Mouse (Mus musculus) liver, embryonic 14.5 days (tissue): Measurements from ENCODE around the gene E2f2. TPM values are rescaled to one million over a fixed set of nuclear protein-coding genes. Genes with fewer than 3 reads are reported as not detected.

Experiments
- ATAC-seq: fragments of 200-750 bp; cut with Nextera tagmentation; 2 replicates; pipeline ENCODE4 v1.8.0; 2017; ENCODE audit warnings: moderate number of reproducible peaks, mild to moderate bottlenecking, moderate library complexity; ENCODE audit not compliant: insufficient read depth
- DNase-seq, 3 experiments: peaks; one replicate each; pipeline ENCODE4 v3.0.0-alpha.2; 2012 to 2013; ENCODE audit warnings: low read depth in 3 of 3, low spot score in 3 of 3
- H3K27ac ChIP-seq: fragments of 300-500 bp; sonication (generic); 2 replicates; pipeline ENCODE4 v1.5.1; 2014; ENCODE audit warnings: moderate library complexity, mild to moderate bottlenecking, control low read depth, inconsistent platforms
- H3K27me3 ChIP-seq: fragments of 300-500 bp; sonication (generic); 2 replicates; pipeline ENCODE4 v1.6.1; 2014; ENCODE audit warnings: mild to moderate bottlenecking, low read length, moderate library complexity; ENCODE audit not compliant: control insufficient read depth, insufficient read depth
- H3K36me3 ChIP-seq: fragments of 300-500 bp; sonication (generic); replicated peaks from 2 replicates; pipeline ENCODE4 v1.6.1; 2014; ENCODE audit warnings: low read depth; ENCODE audit not compliant: control insufficient read depth, insufficient read depth
- H3K4me1 ChIP-seq, 2 experiments: fragments of 200-500 bp in 1 of 2; fragments of 300-500 bp in 1 of 2; sonication (generic) in 1 of 2; replicated peaks; 2 replicates each; pipeline ENCODE4 v1.6.1; 2012 to 2014; ENCODE audit warnings: antibody characterized with exemption in 1 of 2, inconsistent platforms in 1 of 2, low read length in 1 of 2; ENCODE audit not compliant: control insufficient read depth in 2 of 2, insufficient read depth in 2 of 2
- H3K4me2 ChIP-seq: fragments of 300-500 bp; sonication (generic); 2 replicates; pipeline ENCODE4 v1.6.1; 2014; ENCODE audit warnings: low read depth, mild to moderate bottlenecking, control low read depth, moderate library complexity
- H3K4me3 ChIP-seq, 2 experiments: fragments of 200-500 bp in 1 of 2; fragments of 300-500 bp in 1 of 2; sonication (generic) in 1 of 2; 2 replicates each; pipeline ENCODE4 v1.5.1; 2012 to 2014; ENCODE audit warnings: low read depth in 2 of 2, low read length in 2 of 2, mild to moderate bottlenecking in 2 of 2, control low read depth in 1 of 2, inconsistent platforms in 1 of 2, moderate library complexity in 1 of 2; ENCODE audit not compliant: insufficient read depth in 1 of 2
- H3K9ac ChIP-seq: fragments of 300-500 bp; sonication (generic); replicated peaks from 2 replicates; pipeline ENCODE4 v1.6.1; 2014; ENCODE audit warnings: mild to moderate bottlenecking, control low read depth, moderate library complexity
- H3K9me3 ChIP-seq: fragments of 300-500 bp; sonication (generic); 2 replicates; pipeline ENCODE4 v1.6.1; 2016; ENCODE audit warnings: low read length, mixed read lengths; ENCODE audit not compliant: control insufficient read depth
- CTCF ChIP-seq: IDR thresholded peaks from 2 replicates; pipeline ENCODE4 v1.5.1; 2016; ENCODE audit warnings: antibody characterized with exemption, low read depth, control low read depth
- EP300 ChIP-seq: IDR thresholded peaks from 2 replicates; pipeline ENCODE4 v1.6.1; 2016; ENCODE audit warnings: antibody characterized with exemption, low read depth
- WGBS: fragments of 180-500 bp; shearing (Covaris S2); extraction: QIAGEN DNeasy Blood & Tissue Kit; methylation state at CpG from one replicate; pipeline ENCODE4 v1.1.7; 2014; ENCODE audit not compliant: insufficient replicate concordance; 5-methylcytosine and 5-hydroxymethylcytosine counted together
- polyA plus RNA-seq, 2 experiments: library from polyadenylated mRNA; depleted of rRNA in 1 of 2; stranded (reverse) in 1 of 2; unstranded in 1 of 2; fragments of >200 nt; fragmentation: Nextera tagmentation in 1 of 2; extraction: Ambion mirVana in 1 of 2; gene quantifications; 2 replicates each; pipeline versions ENCODE4 v1.2.1 to v1.2.3; 2012 to 2014

Gene E2f2
- polyA plus RNA-seq, 2 experiments: 40.5 to 50.3 TPM

DNA sequence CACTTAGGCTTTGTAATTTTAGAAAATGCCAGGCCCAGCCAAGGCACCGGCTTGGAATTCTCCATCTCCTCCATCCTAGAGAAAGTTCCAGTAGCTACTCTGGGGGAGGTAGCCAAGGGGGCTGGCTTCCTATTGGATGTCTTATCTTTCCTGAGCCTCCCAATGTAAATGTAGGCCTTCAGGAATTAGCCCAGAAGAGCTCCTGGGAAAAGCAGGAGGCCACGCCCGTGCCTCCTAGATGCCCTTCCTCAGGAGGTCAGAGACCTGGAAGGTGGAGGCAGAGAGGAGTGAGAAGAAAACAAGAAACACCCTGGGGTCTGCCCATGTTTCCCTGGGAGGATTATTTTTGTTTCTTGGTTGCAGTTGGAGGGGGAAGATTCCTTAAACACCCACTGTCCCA is 21.4 kb downstream of the E2f2 start:
- DNase-seq: no peak

DNA sequence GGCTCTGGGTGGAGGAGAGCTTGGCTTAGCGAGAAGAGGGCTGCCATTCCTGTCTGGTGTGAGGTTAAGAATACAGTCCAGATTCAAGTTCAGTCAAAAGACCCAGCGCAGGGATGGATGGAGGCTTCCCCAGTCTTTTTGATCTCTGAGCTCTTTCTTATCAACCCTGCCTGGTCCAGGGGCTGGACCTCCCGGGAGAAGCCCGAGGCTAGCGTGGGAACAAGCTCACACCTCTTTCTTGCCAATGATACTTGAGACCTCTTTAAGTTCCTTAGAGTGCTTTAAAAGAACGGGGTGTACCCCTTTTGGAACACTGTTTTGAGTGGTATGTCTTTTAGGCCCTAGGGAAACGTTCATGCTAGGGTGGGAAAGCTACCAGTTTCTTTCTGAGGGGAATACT is 22.8 kb downstream of the E2f2 start:
- no peak overlapping the region for H3K4me2 ChIP-seq
- DNase-seq: no peak
- H3K27ac ChIP-seq: no peak overlapping the region; the same call in 1 of the 2 replicates
- H3K4me1 ChIP-seq: peaks cover 18% of the 10 kb centered on the region in 2 experiments
- H3K27me3 ChIP-seq: no peaks in the 10 kb centered on the region
- H3K4me3 ChIP-seq: no peak overlapping the region
- WGBS: 66% methylated on average over 7 of the region's 7 CpGs
- TF ChIP-seq EP300 (no peak), CTCF (no peak)
- H3K36me3 ChIP-seq: peaks cover 62% of the 10 kb centered on the region
- no peak overlapping the region for H3K9ac ChIP-seq
- ATAC-seq: no peak
- no peaks in the 10 kb centered on the region for H3K9me3 ChIP-seq

More for the DNA sequence above, 21.4 kb downstream of the E2f2 start:
- Histone ChIP-seq H3K4me1 (peaks cover 27% of the 10 kb centered on the region in 2 experiments), H3K9ac (no peak overlapping the region), H3K27ac (no peak overlapping the region; the same call in 1 of the 2 replicates), H3K36me3 (peaks cover 74% of the 10 kb centered on the region), H3K4me3 (no peak overlapping the region), H3K27me3 (no peaks in the 10 kb centered on the region), H3K4me2 (no peak overlapping the region), H3K9me3 (no peaks in the 10 kb centered on the region)
- TF ChIP-seq EP300 (no peak), CTCF (no peak)
- ATAC-seq: no peak
- WGBS: 81% methylated on average over 3 of the region's 3 CpGs

DNA sequence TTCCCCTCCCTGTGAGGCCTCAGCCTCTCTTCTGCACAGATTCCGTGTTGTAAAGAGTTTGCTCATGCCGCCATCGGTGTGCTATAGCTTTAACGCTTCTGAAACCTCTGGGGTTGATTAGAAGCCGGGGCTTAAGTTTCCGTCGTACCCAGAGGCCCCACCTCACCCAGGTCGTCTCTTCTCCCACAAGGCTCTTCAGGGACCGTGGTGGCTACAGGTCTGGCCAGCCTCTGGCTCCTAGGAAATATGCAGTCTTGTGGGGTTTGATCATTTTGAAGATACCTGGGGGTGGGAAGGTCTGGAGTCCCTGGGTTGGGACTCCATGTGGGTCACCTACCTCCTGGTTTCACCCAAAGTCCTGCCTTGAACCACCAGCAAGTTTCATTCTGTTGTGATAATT is 23.4 kb downstream of the E2f2 start:
- 75% methylated on average over 9 of the region's 9 CpGs for WGBS
- no peaks in the 10 kb centered on the region for H3K9me3 ChIP-seq
- no peak overlapping the region for H3K4me2 ChIP-seq
- H3K9ac ChIP-seq: no peak overlapping the region
- DNase-seq (no peak), ATAC-seq (no peak)
- no peak overlapping the region for H3K27ac ChIP-seq
- H3K36me3 ChIP-seq: peaks cover 56% of the 10 kb centered on the region
- H3K27me3 ChIP-seq: no peaks in the 10 kb centered on the region
- no peak overlapping the region for H3K4me3 ChIP-seq
- H3K4me1 ChIP-seq: peaks cover 12% of the 10 kb centered on the region in 2 experiments
- no peak for TF ChIP-seq EP300
- TF ChIP-seq CTCF: no peak

- WGBS: 82% methylated on average over 10 of the region's 10 CpGs
These were observed 24.0 kb downstream of the E2f2 start for GRCm38 (mm10) chr4:136196201-136196600.

DNA sequence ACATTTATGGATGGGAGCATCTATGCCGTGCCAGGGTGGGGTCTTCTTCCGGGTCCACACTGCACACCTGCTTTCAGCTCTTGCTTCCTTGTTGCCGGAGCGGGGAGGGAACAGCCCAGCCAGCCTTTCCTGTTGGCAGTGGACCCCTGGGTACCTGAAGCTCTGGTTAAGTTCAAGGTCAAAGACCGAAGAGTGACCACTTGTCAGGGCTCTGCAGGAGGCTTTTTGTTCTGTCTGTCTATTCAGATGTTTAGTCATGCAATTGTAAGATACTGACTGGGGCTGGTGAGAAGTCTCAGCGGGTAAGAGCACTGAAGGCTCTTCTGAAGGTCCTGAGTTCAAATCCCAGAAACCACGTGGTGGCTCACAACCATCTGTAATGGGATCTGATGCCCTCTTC is 26.7 kb downstream of the E2f2 start:
- no peak overlapping the region for H3K27ac ChIP-seq

More at GRCm38 (mm10) chr4:136196201-136196600, 24.0 kb downstream of the E2f2 start:
- Histone ChIP-seq H3K4me1 (peaks cover 6 to 8% of the 10 kb centered on the region in 2 experiments; a peak in 2 of 4 replicates), H3K27me3 (peaks cover 4% of the 10 kb centered on the region), H3K36me3 (peaks cover 50% of the 10 kb centered on the region), H3K9me3 (no peaks in the 10 kb centered on the region), H3K9ac (no peak overlapping the region), H3K4me3 (no peak overlapping the region), H3K4me2 (no peak overlapping the region), H3K27ac (no peak overlapping the region; the same call in 1 of the 2 replicates)
- DNase-seq: no peak
- TF ChIP-seq EP300 (no peak), CTCF (no peak)
- ATAC-seq: no peak

More for the DNA sequence above, 26.7 kb downstream of the E2f2 start:
- no peak for TF ChIP-seq CTCF
- no peak for TF ChIP-seq EP300
- H3K27me3 ChIP-seq: peaks cover 7% of the 10 kb centered on the region
- H3K9me3 ChIP-seq: no peaks in the 10 kb centered on the region
- H3K36me3 ChIP-seq: peaks cover 23% of the 10 kb centered on the region
- ATAC-seq (no peak), DNase-seq (no peak)
- H3K4me2 ChIP-seq: no peak overlapping the region
- WGBS: 68% methylated on average over 7 of the region's 7 CpGs
- H3K4me3 ChIP-seq: no peak overlapping the region
- no peak overlapping the region for H3K9ac ChIP-seq
- H3K4me1 ChIP-seq: peaks cover 0 to 4% of the 10 kb centered on the region in 2 experiments; a peak in 2 of 4 replicates
